Mouse (Mus musculus) inflammation-experienced regulatory T-cells, adult 6 months (primary cell): Measurements from ENCODE around the gene Hsd3b1. TPM values are rescaled to one million over a fixed set of nuclear protein-coding genes. Genes with fewer than 3 reads are reported as not detected.

Source experiments
- polyA plus RNA-seq, 3 experiments: library from polyadenylated mRNA; unstranded; fragments of 100-300 nt; shearing (Covaris generic); gene quantifications; one replicate each; pipeline ENCODE4 v1.2.1; 2017

Gene Hsd3b1
- polyA plus RNA-seq, 3 experiments from 2014 or later = not detected

Other genes with a start within 250 kb of the Hsd3b1 start
- gene Hsd3b5, start 229.5 kb downstream of the Hsd3b1 start, polyA plus RNA-seq = not detected
- gene Hsd3b2, start 135.3 kb downstream of the Hsd3b1 start, polyA plus RNA-seq = not detected
- gene Hsd3b3, start 96.7 kb downstream of the Hsd3b1 start, polyA plus RNA-seq = under 1 TPM in 1 of 3 experiments, not detected in 2; 0.19 TPM
- not detected for gene Hsd3b6, start 45.4 kb downstream of the Hsd3b1 start, polyA plus RNA-seq
- not detected for gene Hao2, start 33.4 kb upstream of the Hsd3b1 start, polyA plus RNA-seq